Mouse (Mus musculus) G1E (cell line): ENCODE data around the gene Rab36.

Experiments
- CTCF ChIP-seq: IDR thresholded peaks from 2 replicates; pipeline ENCODE4 v1.5.1; 2012; ENCODE audit warnings: low read depth, low read length, inconsistent platforms, mixed read lengths
- POLR2AphosphoS5 ChIP-seq: IDR thresholded peaks from 2 replicates; pipeline ENCODE4 v1.6.1; 2012; ENCODE audit warnings: low read depth, low read length, inconsistent platforms; ENCODE audit not compliant: insufficient replicate concordance

GRCm38 (mm10) chr10:75048711-75049110 is 11.9 kb downstream of the Rab36 start:
- TF ChIP-seq CTCF (no peak), POLR2AphosphoS5 (no peak)
